Mouse (Mus musculus): Measurements from ENCODE around the gene Trhde.

Gene Trhde

DNA sequence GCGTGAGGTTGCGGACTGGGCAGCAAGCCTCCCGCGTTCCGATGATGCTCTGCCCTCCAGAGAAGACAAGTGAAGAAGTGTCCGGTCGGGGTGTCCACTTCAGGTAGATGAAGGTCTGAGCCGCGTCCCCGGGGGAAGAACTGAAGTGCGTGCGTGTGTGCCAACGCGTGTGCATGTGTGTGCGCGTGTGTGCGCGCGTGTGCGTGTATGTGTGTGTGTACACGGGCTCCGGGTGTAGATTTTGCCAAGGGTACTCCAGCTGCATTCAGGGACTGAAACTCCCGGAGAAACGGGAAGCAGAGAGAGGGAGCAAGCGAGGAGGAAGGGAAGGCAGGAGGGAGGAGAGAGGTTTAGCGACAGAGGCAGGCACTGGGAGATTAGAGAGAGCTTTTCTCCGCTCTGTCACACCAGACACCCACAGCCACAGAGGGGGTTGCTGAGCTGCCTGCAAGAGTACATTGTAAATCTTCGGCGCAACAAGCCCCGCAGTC, at the start of gene Trhde:
Gene Trhde (minus strand): TSS at position 147 of the 491 bp plus-strand sequence.
- DNase-seq: peak; percentile 32

DNA sequence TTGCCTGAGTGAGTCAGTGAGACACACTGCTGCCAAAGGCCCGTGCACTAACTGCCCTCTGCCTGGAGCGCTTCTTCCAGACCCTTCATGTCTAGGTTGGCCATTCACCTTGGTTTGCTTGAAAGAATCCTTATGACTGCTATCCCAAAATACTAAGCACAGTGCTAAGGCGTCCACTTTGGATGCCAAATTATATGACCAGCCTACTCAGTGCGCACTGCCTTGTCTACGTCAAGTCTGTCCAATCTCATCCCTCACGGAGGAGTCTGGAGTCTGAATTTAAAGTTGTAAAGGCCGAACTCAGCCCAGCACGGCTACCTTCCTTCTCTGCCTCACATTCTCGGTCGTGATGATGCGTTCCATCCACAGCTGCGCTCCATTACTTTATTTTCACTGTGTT, 39.9 kb upstream of the Trhde start:
- no peak for DNase-seq

DNA sequence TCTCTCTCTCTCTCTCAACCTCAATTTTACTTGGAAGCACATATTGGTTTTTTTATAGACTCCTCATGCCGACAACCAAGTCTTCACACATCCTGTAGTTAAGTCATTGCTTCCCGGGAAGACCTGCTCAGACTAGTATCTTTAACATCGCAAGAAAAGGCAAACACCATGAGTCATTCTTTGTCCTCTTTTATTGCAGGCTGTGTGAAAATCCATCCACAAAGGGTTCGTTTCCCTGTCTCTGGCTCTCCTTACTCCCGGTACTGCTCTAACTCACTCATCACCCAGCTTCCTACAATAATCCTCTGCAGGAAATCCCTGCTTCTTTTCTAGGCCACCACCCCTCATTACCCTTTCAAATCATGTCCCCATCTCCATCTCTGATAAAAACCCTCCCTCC, 39.3 kb upstream of the Trhde start:
- DNase-seq: no peak

DNA sequence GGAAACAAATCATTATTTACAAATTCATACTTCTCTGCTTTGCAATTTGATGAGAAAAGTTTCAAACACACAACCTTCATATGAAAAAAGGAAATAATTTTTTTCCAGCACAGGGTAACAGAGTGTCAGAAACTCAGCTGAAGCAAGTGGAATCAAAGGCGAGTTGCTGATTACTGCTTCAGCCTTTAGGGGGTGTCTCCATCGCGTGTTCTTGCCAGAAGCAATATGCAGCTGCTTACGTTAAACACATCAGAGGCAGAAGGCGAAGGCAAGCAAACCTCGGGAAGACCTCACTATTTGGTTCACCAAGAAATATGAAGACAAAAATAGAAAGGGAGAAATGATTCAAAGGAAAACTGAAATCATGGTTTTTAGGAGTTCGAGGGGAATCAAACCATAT, 29.2 kb upstream of the Trhde start:
- no peak for DNase-seq

DNA sequence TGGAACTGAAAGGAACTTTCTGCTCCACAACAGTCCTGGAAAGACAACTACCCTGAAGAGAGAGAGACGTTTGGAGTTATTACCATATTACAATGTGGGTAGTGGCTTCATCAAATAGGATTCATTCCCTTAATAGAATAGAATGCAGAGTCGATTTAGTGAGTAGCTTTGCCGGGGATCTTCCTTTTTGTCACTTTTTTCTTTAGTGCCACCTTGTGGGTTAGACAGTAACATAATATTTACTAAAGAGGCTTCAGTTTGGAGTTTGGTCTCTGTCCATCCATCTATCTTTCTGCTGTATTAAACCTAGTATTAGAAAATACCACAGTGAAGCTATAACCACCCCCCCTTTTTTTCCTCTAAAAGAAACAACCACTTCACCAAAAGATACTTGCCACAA, 6.7 kb upstream of the Trhde start:
- no peak for DNase-seq

DNA sequence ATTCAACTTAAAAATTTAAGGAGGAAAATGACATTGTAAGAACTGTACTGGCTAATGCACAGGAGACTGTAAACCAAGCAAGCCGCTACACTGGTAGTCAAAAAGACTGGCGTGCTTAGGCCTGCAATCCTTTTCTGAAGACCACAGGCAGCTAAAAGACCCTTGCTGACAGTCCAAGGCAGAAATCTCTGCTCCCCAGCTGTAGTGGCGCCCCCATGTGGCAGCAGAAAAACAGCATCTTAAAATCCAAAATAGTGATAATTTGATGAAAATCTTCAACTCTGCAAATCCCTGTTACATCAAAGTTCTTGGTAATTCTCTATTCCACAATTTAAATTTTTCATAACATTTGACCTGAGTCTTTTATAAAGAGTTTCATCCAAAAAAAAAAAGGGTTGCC, 3.8 kb upstream of the Trhde start:
- peak; percentile 53 for DNase-seq

DNA sequence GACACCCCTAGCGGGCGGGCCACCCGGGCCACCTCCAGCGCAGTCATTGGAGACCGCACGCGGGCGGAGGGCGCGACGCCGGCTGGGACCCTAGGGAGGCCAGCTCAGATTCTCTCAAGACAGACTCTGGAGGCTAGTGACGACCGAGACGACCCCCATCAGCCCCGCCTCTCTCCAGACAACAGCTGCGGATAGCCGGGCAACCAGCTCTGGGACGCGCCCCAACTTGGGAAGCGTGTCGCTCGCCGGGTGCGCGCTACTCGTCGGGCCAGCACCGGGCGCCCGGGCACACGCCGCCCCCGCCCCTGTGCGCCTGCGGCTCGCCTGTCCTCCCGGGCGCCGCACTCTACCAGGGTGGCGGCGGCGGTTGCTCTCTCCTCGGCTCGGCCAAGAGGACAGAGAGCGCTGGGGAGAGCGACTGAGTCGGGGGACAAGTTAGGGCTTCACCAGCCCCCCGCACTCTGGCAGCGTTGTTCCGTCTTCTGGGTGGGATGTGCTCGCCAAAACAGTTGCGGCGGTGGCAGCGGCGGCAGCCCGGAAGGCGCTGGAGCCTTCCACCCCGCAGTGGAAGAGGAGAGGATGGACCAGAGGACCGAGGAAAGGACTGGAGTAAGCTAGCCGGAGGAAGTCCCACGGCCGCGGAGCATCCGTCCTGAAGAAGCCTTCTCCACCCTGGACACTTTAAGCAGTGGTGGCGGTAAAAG, 498 bp downstream of the Trhde start:
- peak; percentile 48 for DNase-seq

DNA sequence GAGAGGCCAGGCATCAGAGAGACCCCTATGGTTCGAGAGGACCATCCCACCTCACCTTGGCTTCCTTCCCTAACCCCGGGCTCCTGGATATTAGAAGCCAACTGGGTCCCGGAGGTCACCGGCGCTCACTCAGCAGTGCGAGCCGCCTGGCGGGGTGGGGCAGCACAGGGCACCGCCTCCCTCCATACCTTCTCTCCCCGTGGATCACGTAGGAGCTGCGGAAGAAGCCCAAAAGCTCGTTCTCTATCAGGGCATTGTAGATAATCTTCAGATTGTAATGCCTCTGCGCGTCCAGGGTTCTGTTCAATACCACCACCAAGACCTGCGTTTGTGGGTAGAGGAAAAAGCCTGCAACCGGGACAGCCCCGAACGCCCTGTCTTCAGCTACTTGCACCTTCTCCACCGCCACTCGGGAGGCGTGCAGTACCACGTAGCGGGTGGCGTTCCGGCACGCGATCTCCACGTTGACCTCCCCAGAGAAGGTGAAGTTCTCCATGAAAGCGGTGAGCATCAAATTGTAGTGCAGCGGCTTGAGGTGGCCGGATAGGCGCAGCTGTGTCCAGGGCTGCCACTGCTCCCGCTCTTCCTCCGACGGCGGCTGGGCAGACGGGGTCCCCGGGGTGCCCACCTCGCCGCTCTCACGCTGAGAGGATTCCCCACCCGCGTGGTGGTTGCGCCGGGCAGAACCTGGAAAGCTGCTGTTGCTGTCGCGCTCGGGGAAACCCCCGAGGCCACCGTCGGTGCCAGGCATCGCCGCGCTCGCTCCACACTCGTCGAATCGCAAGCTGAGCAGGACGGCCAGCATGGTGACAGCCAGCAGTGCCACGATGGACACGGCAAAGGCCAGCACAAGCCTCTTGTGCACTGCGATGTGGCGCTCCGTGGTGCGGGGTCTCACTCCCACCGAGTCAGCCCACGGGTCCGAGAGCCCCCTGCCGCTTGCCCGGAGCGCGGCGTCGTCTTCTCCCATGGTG, 1.5 kb downstream of the Trhde start:
- peak; percentile 21 for DNase-seq

DNA sequence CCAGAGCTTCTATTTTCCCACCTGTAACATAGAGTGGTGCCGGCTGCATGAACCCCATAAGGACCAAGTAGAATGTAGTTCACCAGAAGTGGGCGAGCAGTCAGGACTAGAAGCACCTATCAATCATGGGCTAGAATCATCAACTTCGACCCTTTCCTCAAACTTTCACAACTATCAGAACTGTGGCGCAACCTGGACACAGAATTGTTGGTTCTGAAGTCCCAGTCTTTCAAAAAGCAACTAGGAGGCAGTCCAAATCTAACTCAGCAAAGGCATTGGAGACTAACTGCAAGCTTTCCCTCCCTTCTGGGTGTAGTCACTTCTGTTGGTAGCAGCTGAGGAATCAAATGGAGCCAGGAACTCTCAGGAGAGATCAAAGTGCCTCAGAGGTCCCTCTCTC, 2.6 kb downstream of the Trhde start:
- DNase-seq: no peak

DNA sequence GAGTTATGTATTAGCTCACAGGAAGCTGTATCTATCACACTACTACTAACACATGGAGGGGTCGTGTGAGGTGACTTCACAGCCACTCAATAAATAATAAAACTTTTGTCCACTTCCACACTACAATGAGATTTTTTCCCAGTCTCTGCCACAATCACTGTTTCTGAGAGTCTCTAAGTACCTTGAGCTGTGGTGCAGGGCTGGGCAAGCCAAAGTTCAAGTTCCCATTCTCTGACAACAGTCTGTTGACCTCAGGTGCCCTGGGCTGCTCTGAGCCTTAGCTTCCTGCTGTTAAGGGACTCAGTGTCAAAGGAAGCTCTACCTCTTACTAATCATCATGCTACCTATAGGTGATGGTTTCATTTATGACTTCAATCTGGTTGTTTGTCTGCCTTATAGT, 3.3 kb downstream of the Trhde start:
- no peak for DNase-seq

DNA sequence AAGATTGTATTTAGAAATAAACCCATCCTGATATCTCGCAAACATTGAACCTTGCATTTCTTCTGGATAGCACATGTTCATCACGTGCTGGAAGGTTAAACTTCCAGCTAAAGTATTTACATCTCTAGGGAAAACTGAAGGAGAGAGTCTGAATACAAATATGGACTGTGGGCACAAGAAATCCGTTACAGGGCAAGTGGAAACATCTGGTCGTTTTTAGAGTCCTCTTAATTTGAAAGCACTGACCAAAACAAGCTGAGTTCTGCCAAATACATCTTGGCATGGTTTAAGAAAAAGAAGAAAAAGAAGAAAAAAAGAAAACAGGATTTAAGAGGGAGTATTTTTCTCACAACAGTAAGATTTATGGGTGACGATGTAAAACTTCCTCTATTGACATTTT, 3.9 kb downstream of the Trhde start:
- no peak for DNase-seq

DNA sequence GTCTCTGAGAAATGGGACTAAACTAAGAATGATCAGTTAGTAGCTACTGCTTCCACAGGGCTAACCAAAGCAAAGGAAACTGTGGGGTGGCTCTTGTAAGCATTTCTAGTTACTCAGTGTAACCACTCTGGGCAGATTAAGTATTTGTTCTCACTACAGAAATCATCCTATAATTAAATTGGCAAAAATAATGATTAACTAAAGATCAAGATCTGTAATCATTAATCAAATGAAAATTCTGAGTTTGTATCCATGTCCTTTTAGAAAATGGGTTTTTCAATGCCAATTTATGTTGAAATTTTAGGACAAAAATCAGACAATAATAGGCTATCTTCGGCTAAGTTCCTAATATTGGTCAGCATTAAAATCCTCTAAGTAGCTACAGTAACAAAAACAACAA, 4.4 kb downstream of the Trhde start:
- DNase-seq: no peak

DNA sequence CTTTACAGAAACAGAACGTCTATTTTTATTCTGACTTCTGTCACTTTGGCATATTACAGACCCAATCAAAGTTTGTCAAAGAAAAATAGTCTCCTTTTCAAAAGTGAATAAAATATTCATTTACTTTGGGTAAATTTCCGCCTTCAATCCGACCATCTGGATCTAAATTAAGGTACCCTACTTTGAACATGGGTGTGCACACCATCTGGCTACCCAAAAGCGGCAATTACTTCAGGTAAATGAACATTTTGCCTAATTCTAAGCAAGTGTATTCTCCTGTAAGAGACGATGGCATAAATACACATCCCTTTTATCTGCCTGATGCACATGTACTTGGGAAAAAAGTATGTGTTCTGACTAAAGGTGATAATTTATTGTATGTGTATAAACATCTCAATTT, 5.2 kb downstream of the Trhde start:
- no peak for DNase-seq

DNA sequence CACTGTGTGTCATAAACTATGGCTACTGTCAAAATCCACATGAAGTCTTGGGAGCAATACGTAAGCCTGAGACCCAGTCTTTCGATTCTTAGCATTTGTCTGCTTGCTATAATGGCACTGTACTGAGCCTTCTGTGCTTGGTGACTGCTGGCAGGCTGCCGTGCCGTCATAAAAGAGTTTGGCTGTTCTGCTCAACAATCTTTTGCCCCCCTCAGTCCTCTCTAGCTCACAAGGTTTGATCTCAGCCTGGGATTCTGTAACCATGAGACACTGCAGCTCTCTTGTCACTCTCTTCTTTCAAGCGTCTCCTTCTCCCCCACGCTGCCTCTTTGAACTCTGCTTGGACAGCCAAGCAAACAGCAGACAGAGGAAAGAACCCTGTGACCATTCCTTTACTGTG, 7.9 kb downstream of the Trhde start:
- DNase-seq: no peak

DNA sequence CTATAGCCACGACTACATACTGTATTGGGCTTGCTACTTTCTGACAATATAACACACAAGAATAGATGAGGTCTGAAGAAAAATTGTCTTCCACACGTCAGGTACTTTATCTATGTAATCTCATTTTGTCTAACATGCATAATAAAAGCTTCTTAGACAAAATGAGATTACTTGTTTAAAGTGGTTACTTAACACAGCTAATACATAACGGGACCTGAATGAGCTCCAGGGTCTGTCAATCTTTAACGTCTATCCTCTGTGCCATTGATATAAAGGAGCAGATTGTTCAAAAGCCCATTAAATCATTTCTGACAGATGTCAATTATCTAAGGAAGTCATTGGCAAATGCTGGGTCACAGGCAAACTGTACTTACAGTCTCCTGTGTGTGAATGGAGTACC, 36.2 kb downstream of the Trhde start:
- DNase-seq: no peak

DNA sequence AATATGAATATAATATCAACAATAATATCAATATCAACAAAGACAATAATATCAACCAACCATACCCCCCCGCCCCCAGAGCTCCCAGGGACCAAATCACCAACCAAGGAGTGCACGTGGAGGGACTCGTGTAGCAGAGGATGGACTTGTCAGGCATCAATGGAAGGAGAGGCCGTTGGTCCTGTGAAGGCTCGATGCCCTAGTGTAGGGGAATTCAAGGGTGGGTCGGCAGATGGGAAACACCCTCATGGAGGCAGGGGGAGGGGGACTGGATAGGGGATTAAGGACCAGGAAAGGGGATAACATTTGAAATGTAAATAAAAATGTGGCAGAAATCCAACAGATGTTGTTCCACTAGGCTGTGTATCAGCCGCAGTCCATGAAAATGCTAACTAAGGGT, 40.0 kb downstream of the Trhde start:
- DNase-seq: no peak

DNA sequence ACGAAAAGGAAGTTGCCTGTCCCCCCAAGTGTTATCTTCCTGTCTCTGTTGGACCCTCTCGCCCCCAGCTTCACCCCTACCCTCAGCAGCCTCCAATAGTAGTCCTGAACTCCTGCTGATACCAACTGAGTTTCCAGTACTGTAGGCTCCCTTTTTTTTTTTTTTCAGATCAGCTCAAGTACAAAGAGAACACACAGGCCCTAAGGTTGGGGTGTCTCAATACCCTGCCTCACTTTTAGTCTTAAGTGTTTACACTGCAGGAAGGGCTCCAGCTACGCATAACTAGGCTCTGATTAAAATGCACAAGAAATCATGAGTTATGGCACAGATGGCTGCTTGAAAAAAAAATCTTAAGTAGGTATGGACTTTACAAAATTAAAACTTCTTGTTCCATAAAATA, 42.9 kb downstream of the Trhde start:
- no peak for DNase-seq

DNA sequence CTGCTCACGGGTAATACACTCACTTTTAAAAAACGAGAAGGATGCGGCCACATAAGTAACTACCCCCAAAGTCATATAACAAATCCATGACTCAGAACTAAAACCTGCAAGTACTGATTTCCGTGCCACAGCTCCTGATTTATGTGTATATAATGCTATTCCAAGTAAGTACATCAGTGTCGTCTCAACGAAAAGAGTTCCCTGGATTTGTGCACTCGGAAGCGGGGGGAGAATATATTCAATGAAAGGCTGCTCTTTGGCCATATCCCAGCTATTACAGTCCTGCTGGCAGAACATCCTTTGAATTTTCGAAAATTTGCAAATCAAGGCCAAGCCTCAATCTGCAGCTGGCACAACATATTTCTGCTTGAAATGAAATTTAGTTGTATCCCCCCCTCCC, 43.5 kb downstream of the Trhde start:
- no peak for DNase-seq

DNA sequence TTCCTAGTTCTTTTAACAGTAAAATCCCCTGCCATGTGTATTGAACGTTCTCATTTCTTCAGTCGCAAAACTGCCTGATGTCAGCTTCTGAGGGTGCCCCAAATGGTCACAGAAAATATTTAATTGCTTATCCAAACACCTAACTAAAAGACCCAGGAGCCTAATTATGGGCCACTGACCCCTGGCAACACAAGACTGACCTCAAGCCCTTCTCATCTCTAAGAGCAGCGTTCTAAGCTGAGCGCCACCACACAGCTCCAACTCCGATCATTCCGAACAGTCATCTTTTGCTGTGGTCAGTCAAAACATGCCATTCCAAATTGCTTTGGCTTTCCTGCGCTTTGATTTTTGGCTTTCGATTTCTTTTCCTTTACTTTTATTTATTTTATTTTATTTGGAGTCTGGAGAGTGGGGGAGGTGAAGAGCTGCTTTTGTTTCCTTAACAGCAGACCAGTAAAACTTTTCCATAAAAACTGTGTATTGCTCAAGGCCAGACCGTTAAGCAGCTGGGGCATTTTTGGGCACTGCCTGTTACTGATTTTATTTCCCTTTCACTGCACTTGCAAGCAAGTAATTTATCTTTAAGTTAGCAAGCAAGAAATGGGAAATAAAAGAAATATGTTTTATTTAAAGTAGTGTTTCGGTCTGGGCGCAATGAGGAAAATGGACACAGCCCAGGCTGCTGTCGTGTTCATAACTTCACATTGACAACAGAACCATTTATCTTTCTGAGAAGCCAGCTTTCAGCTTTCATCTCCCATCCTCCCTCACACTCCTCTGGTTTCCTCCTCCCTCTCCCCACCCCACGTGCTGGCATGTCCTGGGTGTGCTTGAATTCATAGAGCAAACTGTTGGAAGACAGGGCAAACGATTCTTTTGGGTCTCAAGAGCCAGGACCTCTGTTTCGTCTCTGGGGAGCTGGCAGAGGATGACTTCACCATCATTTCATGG, 59.1 kb downstream of the Trhde start:
- DNase-seq: no peak

DNA sequence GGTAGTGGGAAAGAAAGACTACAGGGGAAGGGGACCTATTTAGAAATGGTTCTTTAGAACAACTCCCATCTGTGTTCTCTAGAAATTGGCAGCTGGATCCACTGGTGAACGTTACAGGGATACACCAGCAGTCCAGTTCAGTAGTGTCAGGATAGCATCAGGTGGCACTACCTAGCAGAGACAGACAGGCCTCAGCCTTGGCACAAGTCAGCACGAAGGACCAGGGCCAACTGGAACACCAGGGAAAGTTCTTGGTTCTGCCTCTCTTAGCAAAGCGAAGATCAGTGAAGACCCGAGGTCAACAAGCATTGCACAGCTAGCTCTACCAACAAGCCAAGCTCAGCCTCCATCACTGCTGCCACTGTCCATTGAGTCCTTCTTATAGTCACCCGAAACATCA, 62.2 kb downstream of the Trhde start:
- DNase-seq: no peak

DNA sequence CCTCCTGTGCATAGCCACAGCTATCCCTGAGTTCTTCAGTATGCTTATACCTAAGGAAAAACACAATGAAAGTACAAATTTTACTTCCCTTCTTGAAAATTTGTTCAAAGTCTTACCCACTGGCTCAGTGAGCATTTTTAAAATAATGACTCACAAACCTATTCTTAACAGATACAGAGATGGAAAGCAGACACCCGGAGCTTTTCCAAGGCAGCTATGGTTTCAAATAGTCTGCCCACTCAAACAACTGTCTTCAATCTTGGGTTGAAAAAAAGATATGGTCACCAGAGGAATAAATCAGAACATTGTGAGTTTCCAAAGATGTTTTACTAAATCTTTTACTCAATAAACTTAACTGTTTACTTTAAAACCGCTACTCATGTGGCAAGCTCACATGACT, 64.5 kb downstream of the Trhde start:
- DNase-seq: no peak

DNA sequence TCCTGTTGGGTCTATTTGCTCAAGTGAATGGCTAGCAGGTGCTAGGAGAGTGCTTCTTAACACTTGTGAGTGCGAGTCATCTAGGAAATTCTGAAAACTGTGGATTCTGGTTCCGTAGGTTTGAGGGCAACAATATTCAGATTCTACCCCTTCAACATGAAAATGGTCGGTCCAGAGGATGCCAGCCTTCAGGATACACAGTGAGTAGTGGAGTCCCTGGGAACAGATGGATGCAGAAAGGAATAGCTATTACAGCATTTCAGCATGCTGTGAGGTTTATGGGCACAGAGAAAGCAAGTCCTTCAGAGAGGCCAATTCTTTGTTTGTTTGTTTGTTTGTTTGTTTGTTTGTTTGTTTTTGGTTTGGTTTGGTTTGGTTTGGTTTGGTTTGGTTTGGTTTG, 65.7 kb downstream of the Trhde start:
- no peak for DNase-seq

DNA sequence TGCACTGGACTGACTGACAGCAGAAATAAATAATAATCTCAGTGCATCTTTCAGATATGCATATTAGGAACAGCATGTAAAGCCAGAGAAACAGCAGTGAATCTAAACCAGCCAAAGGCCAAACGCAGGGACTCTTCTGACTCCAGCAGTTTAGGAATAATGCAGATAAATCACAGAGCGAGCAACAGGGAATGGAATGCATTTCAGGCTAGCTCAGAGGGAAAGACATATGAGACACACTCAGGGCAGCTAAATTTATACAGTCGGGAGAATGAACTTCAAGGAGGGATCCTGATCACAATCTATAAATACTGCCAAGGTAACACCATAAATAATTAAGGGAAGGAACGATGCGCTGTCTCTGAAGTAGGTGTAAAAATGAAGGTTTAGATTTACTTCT, 66.4 kb downstream of the Trhde start:
- no peak for DNase-seq
